Mouse (Mus musculus): ENCODE measurements around the gene Klhdc8b. TPM values are rescaled to one million over a fixed set of nuclear protein-coding genes. Genes with fewer than 3 reads are reported as not detected.

Gene Klhdc8b
- polyA plus RNA-seq, 1 experiment from 2014 or later: 33.5 TPM

DNA sequence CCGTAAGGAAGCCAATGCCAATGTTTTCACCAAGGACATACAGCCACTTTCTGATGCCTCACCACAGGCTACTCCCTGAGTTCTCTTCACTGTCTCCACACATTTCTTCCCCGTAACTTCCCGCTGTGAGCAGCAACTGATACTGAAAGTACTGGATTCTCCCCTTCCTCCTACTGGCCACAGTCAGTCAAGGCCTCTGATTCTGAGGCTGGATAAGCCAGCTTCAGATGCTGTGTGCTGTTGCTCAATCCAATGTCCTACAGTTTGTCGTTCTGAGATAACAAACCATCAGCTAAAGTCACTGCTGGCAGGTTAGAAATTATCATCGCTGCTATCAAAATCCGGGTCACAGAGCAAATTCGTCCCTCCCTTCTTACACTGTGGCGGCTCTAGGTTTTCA is 56.9 kb downstream of the Klhdc8b start:
- ATAC-seq (replicated peaks; ENCODE audit: low FRiP score, low read depth): no peak
- no peak overlapping the region for H3K4me3 ChIP-seq (replicated peaks; ENCODE audit: low read depth, low read length)
- H3K9me3 ChIP-seq (replicated peaks; ENCODE audit: low read length): no peaks in the 10 kb centered on the region
- H3K27ac ChIP-seq: no peak overlapping the region
- DNase-seq (ENCODE audit: low spot score): no peak
- TF ChIP-seq CTCF (IDR thresholded peaks at IDR 0.05; ENCODE audit: low read depth): no peak; the same call in 1 of the 2 replicates
- no peak overlapping the region for H3K9ac ChIP-seq (ENCODE audit: low read depth, low read length)
- H3K4me1 ChIP-seq (replicated peaks; ENCODE audit: insufficient read depth, low read length): no peaks in the 10 kb centered on the region
- H3K4me2 ChIP-seq (ENCODE audit: low read length): no peak overlapping the region
- WGBS: 71% methylated on average over 8 of the region's 8 CpGs
- no peaks in the 10 kb centered on the region for H3K27me3 ChIP-seq (ENCODE audit: insufficient read depth, low read length)
- H3K36me3 ChIP-seq (ENCODE audit: insufficient read depth, low read length): no peaks in the 10 kb centered on the region

DNA sequence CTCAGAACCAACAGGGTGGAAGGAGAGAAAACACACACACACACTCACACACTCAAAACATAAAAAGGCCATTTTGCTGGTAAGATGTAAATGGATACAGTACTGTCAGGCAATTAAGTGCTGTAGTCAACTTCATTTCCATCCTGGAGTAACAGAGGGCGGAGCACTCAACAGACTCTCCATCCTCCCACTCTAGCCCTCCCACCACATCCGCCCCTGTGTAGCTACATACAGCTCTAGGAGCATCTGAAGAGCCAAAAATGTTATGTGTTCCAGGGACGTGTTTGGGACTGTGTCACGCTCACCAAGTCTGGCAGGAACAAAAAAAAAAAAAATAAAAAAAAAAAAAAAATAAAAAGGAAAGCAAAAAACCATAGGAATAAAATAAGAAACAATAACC is 58.3 kb downstream of the Klhdc8b start:
- Histone ChIP-seq H3K9ac (ENCODE audit: low read depth, low read length) (no peak overlapping the region), H3K4me2 (ENCODE audit: low read length) (no peak overlapping the region), H3K36me3 (ENCODE audit: insufficient read depth, low read length) (no peaks in the 10 kb centered on the region), H3K27me3 (ENCODE audit: insufficient read depth, low read length) (no peaks in the 10 kb centered on the region), H3K4me1 (replicated peaks; ENCODE audit: insufficient read depth, low read length) (no peaks in the 10 kb centered on the region), H3K4me3 (replicated peaks; ENCODE audit: low read depth, low read length) (no peak overlapping the region), H3K27ac (no peak overlapping the region), H3K9me3 (replicated peaks; ENCODE audit: low read length) (no peaks in the 10 kb centered on the region)
- TF ChIP-seq CTCF (IDR thresholded peaks at IDR 0.05; ENCODE audit: low read depth): no peak
- 73% methylated on average over 4 of the region's 4 CpGs for WGBS
- DNase-seq (ENCODE audit: low spot score): no peak
- no peak for ATAC-seq (replicated peaks; ENCODE audit: low FRiP score, low read depth)

DNA sequence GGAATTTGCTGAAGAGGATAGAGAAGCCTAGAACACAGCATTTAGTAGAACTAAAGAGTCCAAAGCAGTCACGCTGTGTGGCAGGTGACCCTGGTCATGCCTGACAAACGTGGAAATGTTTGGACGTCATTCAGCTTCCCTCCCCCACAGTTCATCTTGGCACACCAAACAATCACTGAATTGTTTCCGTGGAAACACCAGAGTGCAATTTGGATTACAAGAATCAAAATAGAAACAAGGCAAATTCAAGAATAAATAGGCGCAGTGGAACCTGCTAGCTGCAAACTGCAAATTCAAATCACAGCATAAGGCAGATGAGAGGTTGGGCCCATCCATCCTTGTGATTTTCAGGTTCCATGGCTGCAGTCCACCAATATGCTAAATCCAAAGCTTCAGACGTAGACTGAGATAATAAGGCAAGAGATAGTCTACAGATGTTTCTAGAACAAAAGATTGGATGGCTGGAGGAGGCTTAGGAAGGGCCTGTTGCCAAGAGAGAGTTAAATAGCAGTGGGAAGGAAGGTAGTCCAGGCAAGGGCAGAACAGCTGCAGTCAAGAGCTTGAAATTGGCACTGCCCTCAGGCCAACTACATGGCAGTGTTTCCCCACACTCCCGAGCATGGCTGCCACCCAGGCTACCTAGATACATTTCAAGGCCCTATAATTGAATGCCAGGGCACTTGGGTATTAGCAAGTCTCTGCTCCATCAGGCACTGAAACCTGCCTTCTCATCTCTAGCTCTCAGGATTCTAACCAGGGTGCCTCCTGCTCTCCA is 60.0 kb downstream of the Klhdc8b start:
- no peaks in the 10 kb centered on the region for H3K4me1 ChIP-seq (replicated peaks; ENCODE audit: insufficient read depth, low read length)
- WGBS: 54% methylated on average over 7 of the region's 7 CpGs
- no peak overlapping the region for H3K4me3 ChIP-seq (replicated peaks; ENCODE audit: low read depth, low read length)
- H3K27me3 ChIP-seq (ENCODE audit: insufficient read depth, low read length): no peaks in the 10 kb centered on the region
- no peak overlapping the region for H3K27ac ChIP-seq
- DNase-seq (ENCODE audit: low spot score): no peak
- H3K9me3 ChIP-seq (replicated peaks; ENCODE audit: low read length): no peaks in the 10 kb centered on the region
- ATAC-seq (replicated peaks; ENCODE audit: low FRiP score, low read depth): no peak
- no peak overlapping the region for H3K4me2 ChIP-seq (ENCODE audit: low read length)
- no peak for TF ChIP-seq CTCF (IDR thresholded peaks at IDR 0.05; ENCODE audit: low read depth)
- H3K36me3 ChIP-seq (ENCODE audit: insufficient read depth, low read length): no peaks in the 10 kb centered on the region
- no peak overlapping the region for H3K9ac ChIP-seq (ENCODE audit: low read depth, low read length)

DNA sequence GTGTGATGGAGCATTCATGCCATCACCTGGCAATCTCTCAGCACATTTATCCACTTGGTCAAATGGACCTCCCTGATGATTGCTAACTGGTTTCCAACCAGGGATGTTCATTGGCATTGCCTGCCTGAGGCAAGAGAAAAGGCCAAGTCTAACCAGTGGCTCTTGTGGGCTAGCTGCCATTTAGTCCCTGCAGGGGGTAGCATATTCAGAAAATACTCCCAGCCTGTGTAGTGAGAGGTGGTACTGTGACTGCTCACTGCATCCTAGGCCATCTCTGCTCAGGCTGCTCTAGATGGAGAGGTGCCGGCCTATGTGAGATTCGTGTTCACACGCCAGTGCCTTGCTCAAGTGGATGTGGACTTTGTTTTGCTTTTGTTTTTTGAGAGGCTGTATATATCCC is 63.1 kb downstream of the Klhdc8b start:
- DNase-seq (ENCODE audit: low spot score) (no peak), ATAC-seq (replicated peaks; ENCODE audit: low FRiP score, low read depth) (no peak)
- TF ChIP-seq CTCF (IDR thresholded peaks at IDR 0.05; ENCODE audit: low read depth): no peak
- H3K4me3 ChIP-seq (replicated peaks; ENCODE audit: low read depth, low read length): no peak overlapping the region
- WGBS: 90% methylated on average over 3 of the region's 3 CpGs
- no peak overlapping the region for H3K9ac ChIP-seq (ENCODE audit: low read depth, low read length)
- H3K4me1 ChIP-seq (replicated peaks; ENCODE audit: insufficient read depth, low read length): no peaks in the 10 kb centered on the region
- no peak overlapping the region for H3K27ac ChIP-seq
- H3K36me3 ChIP-seq (ENCODE audit: insufficient read depth, low read length): peaks cover under 1% of the 10 kb centered on the region; the same call in 1 of the 2 replicates
- no peaks in the 10 kb centered on the region for H3K9me3 ChIP-seq (replicated peaks; ENCODE audit: low read length)
- no peaks in the 10 kb centered on the region for H3K27me3 ChIP-seq (ENCODE audit: insufficient read depth, low read length)
- H3K4me2 ChIP-seq (ENCODE audit: low read length): no peak overlapping the region

Other genes with a start within 250 kb of the Klhdc8b start
- gene Dag1, start 197.6 kb downstream of the Klhdc8b start, polyA plus RNA-seq (2015; fragmentation: Nextera tagmentation; extraction: Ambion mirVana): 165 and 170 TPM in 2 replicates
- 30.1 and 34.5 TPM in 2 replicates for gene Nicn1, start 171.2 kb downstream of the Klhdc8b start, polyA plus RNA-seq (2015; fragmentation: Nextera tagmentation; extraction: Ambion mirVana)
- gene Amt, start 164.7 kb downstream of the Klhdc8b start, polyA plus RNA-seq (2015; fragmentation: Nextera tagmentation; extraction: Ambion mirVana): 50.5 and 51.2 TPM in 2 replicates
- gene Rhoa, start 155.5 kb downstream of the Klhdc8b start, polyA plus RNA-seq (2015; fragmentation: Nextera tagmentation; extraction: Ambion mirVana): 448 and 489 TPM in 2 replicates
- gene Tcta, start 155.4 kb downstream of the Klhdc8b start, polyA plus RNA-seq (2015; fragmentation: Nextera tagmentation; extraction: Ambion mirVana): 47.5 and 49.0 TPM in 2 replicates
- gene Gpx1, start 122.7 kb downstream of the Klhdc8b start, polyA plus RNA-seq (2015; fragmentation: Nextera tagmentation; extraction: Ambion mirVana): 1,215 and 1,273 TPM in 2 replicates
- gene Usp4, start 113.7 kb downstream of the Klhdc8b start, polyA plus RNA-seq (2015; fragmentation: Nextera tagmentation; extraction: Ambion mirVana): 64.0 and 79.9 TPM in 2 replicates
- 0.17 and 0.66 TPM in 2 replicates for gene 1700102P08Rik, start 68.8 kb downstream of the Klhdc8b start, polyA plus RNA-seq (2015; fragmentation: Nextera tagmentation; extraction: Ambion mirVana)
- 0.91 and 0.96 TPM in 2 replicates for gene Ccdc36, start 33.1 kb downstream of the Klhdc8b start, polyA plus RNA-seq (2015; fragmentation: Nextera tagmentation; extraction: Ambion mirVana)
- not detected in 2 replicates for gene BC048562, start 25.1 kb downstream of the Klhdc8b start, polyA plus RNA-seq (2015; fragmentation: Nextera tagmentation; extraction: Ambion mirVana)
- gene Ccdc71, start 1.1 kb downstream of the Klhdc8b start, polyA plus RNA-seq (2015; fragmentation: Nextera tagmentation; extraction: Ambion mirVana): 49.5 and 55.3 TPM in 2 replicates
- 35.6 and 38.9 TPM in 2 replicates for gene Lamb2, start 18.2 kb upstream of the Klhdc8b start, polyA plus RNA-seq (2015; fragmentation: Nextera tagmentation; extraction: Ambion mirVana)
- gene Usp19, start 29.0 kb upstream of the Klhdc8b start, polyA plus RNA-seq (2015; fragmentation: Nextera tagmentation; extraction: Ambion mirVana): 43.8 and 47.4 TPM in 2 replicates
- gene Qars, start 46.1 kb upstream of the Klhdc8b start, polyA plus RNA-seq (2015; fragmentation: Nextera tagmentation; extraction: Ambion mirVana): 87.9 and 94.1 TPM in 2 replicates
- gene Qrich1, start 55.2 kb upstream of the Klhdc8b start, polyA plus RNA-seq (2015; fragmentation: Nextera tagmentation; extraction: Ambion mirVana): 87.2 and 87.9 TPM in 2 replicates
- 118 and 132 TPM in 2 replicates for gene Impdh2, start 98.7 kb upstream of the Klhdc8b start, polyA plus RNA-seq (2015; fragmentation: Nextera tagmentation; extraction: Ambion mirVana)
- 67.7 and 69.2 TPM in 2 replicates for gene Ndufaf3, start 105.9 kb upstream of the Klhdc8b start, polyA plus RNA-seq (2015; fragmentation: Nextera tagmentation; extraction: Ambion mirVana)
- gene Dalrd3, start 108.3 kb upstream of the Klhdc8b start, polyA plus RNA-seq (2015; fragmentation: Nextera tagmentation; extraction: Ambion mirVana): 102 and 114 TPM in 2 replicates
- gene Wdr6, start 117.2 kb upstream of the Klhdc8b start, polyA plus RNA-seq (2015; fragmentation: Nextera tagmentation; extraction: Ambion mirVana): 67.6 and 75.9 TPM in 2 replicates
- gene P4htm, start 136.1 kb upstream of the Klhdc8b start, polyA plus RNA-seq (2015; fragmentation: Nextera tagmentation; extraction: Ambion mirVana): 8.3 and 8.6 TPM in 2 replicates
- gene Arih2, start 187.8 kb upstream of the Klhdc8b start, polyA plus RNA-seq (2015; fragmentation: Nextera tagmentation; extraction: Ambion mirVana): 36.6 and 37.9 TPM in 2 replicates
- 73.6 and 88.3 TPM in 2 replicates for gene Slc25a20, start 200.5 kb upstream of the Klhdc8b start, polyA plus RNA-seq (2015; fragmentation: Nextera tagmentation; extraction: Ambion mirVana)
- 18.0 and 18.6 TPM in 2 replicates for gene Prkar2a, start 227.7 kb upstream of the Klhdc8b start, polyA plus RNA-seq (2015; fragmentation: Nextera tagmentation; extraction: Ambion mirVana)